Mouse (Mus musculus): ENCODE results near the gene Elavl3.

- no peak for TF ChIP-seq CTCF (IDR thresholded peaks at IDR 0.05; ENCODE audit: control insufficient read depth, insufficient read depth, low read length)
- TF ChIP-seq POLR2A (IDR thresholded peaks at IDR 0.05; ENCODE audit: borderline replicate concordance, control insufficient read depth, low read depth, low read length): no peak
These were observed 37.5 kb upstream of the Elavl3 start for GRCm38 (mm10) chr9:22089281-22089680.
